Mouse (Mus musculus): Measurements from ENCODE around the gene Syt11. TPM values are rescaled to one million over a fixed set of nuclear protein-coding genes. Genes with fewer than 3 reads are reported as not detected.
"Not testable (repeated sequence)": the region's sequence is repeated elsewhere in the genome, so short reads cannot be mapped to it uniquely, and the experiment has no call there.

Syt11 gene
- polyA plus RNA-seq, 1 experiment from 2014 or later = 207 TPM

DNA sequence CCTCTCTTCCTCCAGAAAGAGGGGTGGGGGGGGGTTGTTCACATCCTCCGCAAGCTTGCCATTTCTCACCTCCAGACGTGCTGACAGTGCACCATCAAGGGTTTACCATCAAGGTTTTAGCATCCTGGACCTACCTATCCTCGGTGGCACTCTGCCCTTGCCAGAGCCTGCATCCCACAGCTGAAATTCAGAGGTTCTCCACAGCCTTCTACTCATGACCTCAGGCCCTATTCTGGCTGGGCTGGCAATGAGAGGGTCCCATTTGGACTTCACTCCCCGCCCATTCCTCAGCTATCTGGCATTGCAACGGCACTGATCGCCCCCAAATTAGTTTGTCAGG, 3.1 kb downstream of the Syt11 start:
- peak overlapping the region; percentile 48 for H3K4me3 ChIP-seq (replicated peaks; ENCODE audit: low read length)
- WGBS = 0% methylated on average over 2 of the region's 6 CpGs
- not testable (repeated sequence) for H3K4me1 ChIP-seq (replicated peaks; ENCODE audit: control insufficient read depth, insufficient read depth, low read length); H3K36me3 ChIP-seq (replicated peaks; ENCODE audit: control insufficient read depth, insufficient read depth); ATAC-seq (ENCODE audit: low FRiP score); DNase-seq (ENCODE audit: low spot score); H3K9me3 ChIP-seq (ENCODE audit: control insufficient read depth, low read length); H3K27me3 ChIP-seq (ENCODE audit: control insufficient read depth, insufficient read depth, low read length)
- peak overlapping the region; percentile 92 for H3K27ac ChIP-seq
- H3K4me2 ChIP-seq (replicated peaks) = peak overlapping the region; percentile 50
- H3K9ac ChIP-seq = peak overlapping the region; percentile 79

DNA sequence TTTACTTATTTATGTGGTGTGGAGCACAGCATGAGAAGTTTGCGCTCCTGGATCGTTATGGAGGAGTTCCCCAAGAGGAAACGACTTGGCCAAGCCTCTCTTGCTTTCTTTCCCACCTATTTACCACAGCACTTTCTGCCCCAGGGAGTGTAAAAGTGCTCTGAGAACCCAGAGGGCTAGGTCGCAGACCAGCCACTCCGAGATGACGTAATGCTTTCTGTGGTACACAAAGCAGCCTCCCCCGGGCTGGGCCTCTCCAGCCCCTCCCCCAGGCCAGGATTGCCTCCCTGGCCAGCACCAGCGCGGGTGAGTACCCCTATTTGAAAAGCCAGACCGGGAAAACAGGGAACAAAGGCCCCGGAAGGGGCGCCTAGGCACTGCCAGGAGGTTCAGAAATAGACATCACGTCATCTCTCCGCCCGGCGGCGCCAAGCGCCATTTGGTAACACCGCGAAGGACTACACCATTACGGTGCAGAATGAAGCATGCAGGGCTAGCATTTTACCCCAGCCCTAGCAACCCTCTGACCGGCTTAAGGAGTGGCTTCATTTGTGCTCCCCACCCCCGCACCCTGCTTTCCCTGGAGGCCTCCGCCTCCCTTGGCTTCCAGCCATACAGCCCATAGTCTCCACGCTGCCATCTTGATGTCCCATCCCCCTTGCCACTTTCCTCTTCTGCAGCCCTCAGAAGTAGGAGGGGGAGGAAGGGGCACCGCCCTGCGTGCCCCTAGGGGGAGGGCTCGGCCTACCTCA, 3.6 kb downstream of the Syt11 start:
- H3K27ac ChIP-seq = peak overlapping the region; percentile 92
- not testable (repeated sequence) for H3K36me3 ChIP-seq (replicated peaks; ENCODE audit: control insufficient read depth, insufficient read depth); H3K4me1 ChIP-seq (replicated peaks; ENCODE audit: control insufficient read depth, insufficient read depth, low read length); H3K27me3 ChIP-seq (ENCODE audit: control insufficient read depth, insufficient read depth, low read length); H3K9me3 ChIP-seq (ENCODE audit: control insufficient read depth, low read length)
- ATAC-seq (ENCODE audit: low FRiP score) = peak; percentile 80
- peak overlapping the region; percentile 48 for H3K4me3 ChIP-seq (replicated peaks; ENCODE audit: low read length)
- H3K4me2 ChIP-seq (replicated peaks) = peak overlapping the region; percentile 50
- peak overlapping the region; percentile 79 for H3K9ac ChIP-seq
- WGBS = 2% methylated on average over 21 of the region's 28 CpGs
- DNase-seq (ENCODE audit: low spot score) = peak; percentile 65

DNA sequence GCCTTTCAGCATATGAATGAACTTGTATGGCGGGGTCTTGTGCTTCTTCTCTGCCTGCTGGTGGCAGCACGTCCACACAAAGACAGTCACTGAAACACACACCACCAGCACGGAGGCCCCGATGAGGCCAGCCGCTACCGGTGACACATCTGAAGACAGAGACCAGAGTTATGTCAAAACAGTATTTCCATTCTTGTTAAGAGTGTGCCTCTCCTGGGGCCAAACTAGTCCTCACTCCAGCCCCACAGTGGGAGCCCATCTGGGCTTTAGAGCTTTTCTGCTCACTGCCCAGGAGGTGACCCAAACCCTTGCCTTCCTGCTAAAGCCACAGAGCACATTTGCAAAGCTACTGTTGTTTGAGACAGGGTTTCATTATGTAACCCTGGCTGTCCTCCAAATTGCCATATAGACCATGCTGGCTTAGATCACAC, 12.5 kb downstream of the Syt11 start:
- Histone ChIP-seq H3K4me2 (replicated peaks) (no peak overlapping the region), H3K27me3 (ENCODE audit: control insufficient read depth, insufficient read depth, low read length) (no peaks in the 10 kb centered on the region), H3K9me3 (ENCODE audit: control insufficient read depth, low read length) (no peaks in the 10 kb centered on the region), H3K4me1 (replicated peaks; ENCODE audit: control insufficient read depth, insufficient read depth, low read length) (peaks cover 14% of the 10 kb centered on the region), H3K27ac (no peak overlapping the region), H3K36me3 (replicated peaks; ENCODE audit: control insufficient read depth, insufficient read depth) (peaks cover 71% of the 10 kb centered on the region), H3K9ac (no peak overlapping the region), H3K4me3 (replicated peaks; ENCODE audit: low read length) (no peak overlapping the region)
- DNase-seq (ENCODE audit: low spot score) (no peak), ATAC-seq (ENCODE audit: low FRiP score) (no peak)
- 36% methylated on average over 6 of the region's 6 CpGs for WGBS

DNA sequence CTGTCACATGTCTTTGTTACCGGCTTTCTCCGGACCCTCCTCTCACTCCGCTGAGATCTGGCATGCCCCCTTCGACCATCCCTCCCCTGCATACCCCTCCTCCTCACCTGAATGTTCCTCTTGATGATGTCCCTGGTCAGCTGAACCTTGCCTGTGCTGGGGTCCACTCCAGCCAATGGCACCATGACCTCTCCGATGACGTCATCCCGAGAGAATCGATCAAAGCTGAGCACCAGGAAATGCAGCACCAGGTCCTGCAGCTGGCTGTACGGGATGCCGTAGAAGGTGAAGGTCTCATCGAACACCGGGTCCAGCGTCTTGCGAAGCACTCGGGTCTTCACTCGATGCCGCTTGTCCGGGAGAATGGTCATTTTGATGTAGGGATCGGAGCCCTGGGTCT, 13.3 kb downstream of the Syt11 start:
- no peak overlapping the region for H3K4me2 ChIP-seq (replicated peaks)
- peaks cover 20% of the 10 kb centered on the region for H3K4me1 ChIP-seq (replicated peaks; ENCODE audit: control insufficient read depth, insufficient read depth, low read length)
- no peaks in the 10 kb centered on the region for H3K9me3 ChIP-seq (ENCODE audit: control insufficient read depth, low read length)
- no peak for ATAC-seq (ENCODE audit: low FRiP score)
- no peak overlapping the region for H3K4me3 ChIP-seq (replicated peaks; ENCODE audit: low read length)
- DNase-seq (ENCODE audit: low spot score) = no peak
- no peaks in the 10 kb centered on the region for H3K27me3 ChIP-seq (ENCODE audit: control insufficient read depth, insufficient read depth, low read length)
- WGBS = 94% methylated on average over 19 of the region's 19 CpGs
- H3K9ac ChIP-seq = no peak overlapping the region
- peaks cover 79% of the 10 kb centered on the region for H3K36me3 ChIP-seq (replicated peaks; ENCODE audit: control insufficient read depth, insufficient read depth)
- no peak overlapping the region for H3K27ac ChIP-seq

DNA sequence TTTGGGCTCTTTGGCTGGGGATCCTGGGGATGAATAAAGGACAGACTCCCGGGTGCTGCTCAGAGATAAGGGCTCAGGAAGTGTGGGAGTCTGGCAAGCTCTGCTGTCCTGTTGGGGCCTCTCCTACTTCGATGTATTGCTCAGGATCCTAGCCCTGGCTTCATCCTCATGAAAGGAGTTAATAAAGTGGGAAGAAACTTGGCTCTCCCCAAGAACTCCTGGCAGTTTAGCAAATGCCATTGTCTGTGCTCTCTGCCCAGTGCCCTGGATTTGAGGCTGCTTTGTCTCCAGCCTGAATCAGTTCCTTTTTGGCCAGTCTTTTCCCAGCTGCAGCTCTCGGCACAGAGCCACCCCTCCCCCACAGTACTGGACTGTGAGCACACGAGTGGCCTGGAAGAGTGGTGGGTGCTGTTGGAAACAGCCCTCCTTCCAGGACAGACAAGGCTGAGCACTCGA, 16.9 kb downstream of the Syt11 start:
- peak; percentile 78 for DNase-seq (ENCODE audit: low spot score)
- Histone ChIP-seq H3K36me3 (replicated peaks; ENCODE audit: control insufficient read depth, insufficient read depth) (peaks cover 92% of the 10 kb centered on the region), H3K27ac (peak overlapping the region; percentile 83), H3K4me2 (replicated peaks) (peak overlapping the region; percentile 17), H3K27me3 (ENCODE audit: control insufficient read depth, insufficient read depth, low read length) (no peaks in the 10 kb centered on the region), H3K4me3 (replicated peaks; ENCODE audit: low read length) (no peak overlapping the region), H3K9me3 (ENCODE audit: control insufficient read depth, low read length) (no peaks in the 10 kb centered on the region), H3K4me1 (replicated peaks; ENCODE audit: control insufficient read depth, insufficient read depth, low read length) (peaks cover 32% of the 10 kb centered on the region), H3K9ac (0 out of 2 replicates have a peak overlapping the region, but pooled peaks have one; percentile 21)
- 5% methylated on average over 5 of the region's 5 CpGs for WGBS
- peak; percentile 84 for ATAC-seq (ENCODE audit: low FRiP score)

DNA sequence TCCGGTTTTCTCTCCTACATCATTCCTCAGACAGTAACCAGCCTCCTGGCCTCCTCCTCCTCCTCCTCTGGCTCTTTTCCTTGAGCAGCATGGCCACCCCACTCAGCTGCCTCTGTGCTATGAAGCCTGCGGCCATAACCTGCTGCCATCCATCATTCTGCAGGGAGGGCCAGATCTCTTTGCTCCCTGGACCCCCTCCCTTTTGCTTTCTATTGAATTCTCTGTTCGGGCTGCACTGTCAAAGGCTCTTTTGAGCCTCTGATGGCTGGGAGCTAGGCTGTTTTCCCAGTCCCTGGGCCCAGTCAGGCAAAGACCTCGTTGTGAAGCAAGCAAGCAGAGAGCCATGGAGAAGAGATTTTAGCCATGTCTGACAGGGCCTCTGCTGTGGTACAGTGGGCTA, 18.7 kb downstream of the Syt11 start:
- 26% methylated on average over 4 of the region's 4 CpGs for WGBS
- peaks cover 32% of the 10 kb centered on the region for H3K4me1 ChIP-seq (replicated peaks; ENCODE audit: control insufficient read depth, insufficient read depth, low read length)
- H3K27me3 ChIP-seq (ENCODE audit: control insufficient read depth, insufficient read depth, low read length) = no peaks in the 10 kb centered on the region
- peak overlapping the region; percentile 34 for H3K9ac ChIP-seq
- H3K36me3 ChIP-seq (replicated peaks; ENCODE audit: control insufficient read depth, insufficient read depth) = peaks cover 95% of the 10 kb centered on the region
- H3K27ac ChIP-seq = peak overlapping the region; percentile 83
- DNase-seq (ENCODE audit: low spot score) (no peak), ATAC-seq (ENCODE audit: low FRiP score) (peak; percentile 46)
- 0 out of 2 replicates have a peak overlapping the region, but pooled peaks have one; percentile 6 for H3K4me2 ChIP-seq (replicated peaks)
- no peaks in the 10 kb centered on the region for H3K9me3 ChIP-seq (ENCODE audit: control insufficient read depth, low read length)
- no peak overlapping the region for H3K4me3 ChIP-seq (replicated peaks; ENCODE audit: low read length)

DNA sequence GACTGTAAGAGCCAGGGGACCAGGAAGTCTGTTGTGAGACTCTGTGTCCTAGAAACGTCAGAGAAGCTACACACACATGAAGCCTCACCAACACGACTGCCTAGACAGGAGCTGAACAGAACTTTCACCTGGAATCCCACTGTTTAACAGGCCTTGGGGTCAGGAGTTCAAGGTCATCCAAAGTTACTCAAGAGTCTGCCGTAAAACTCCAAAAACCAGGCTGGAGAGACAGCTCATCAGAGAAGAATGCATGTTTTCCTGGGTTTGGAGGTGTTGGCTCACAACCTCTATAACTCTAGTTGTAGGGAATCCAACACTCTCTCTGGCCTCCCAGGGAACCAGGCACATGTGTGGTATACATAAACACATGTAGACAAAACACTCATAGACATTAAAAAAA, 19.4 kb downstream of the Syt11 start:
- Histone ChIP-seq H3K9ac (no peak overlapping the region), H3K27me3 (ENCODE audit: control insufficient read depth, insufficient read depth, low read length) (no peaks in the 10 kb centered on the region), H3K27ac (peak overlapping the region; percentile 83), H3K36me3 (replicated peaks; ENCODE audit: control insufficient read depth, insufficient read depth) (peaks cover 94% of the 10 kb centered on the region), H3K4me2 (replicated peaks) (peak overlapping the region; percentile 6; the same call in 1 of the 2 replicates), H3K4me3 (replicated peaks; ENCODE audit: low read length) (no peak overlapping the region), H3K4me1 (replicated peaks; ENCODE audit: control insufficient read depth, insufficient read depth, low read length) (peaks cover 32% of the 10 kb centered on the region), H3K9me3 (ENCODE audit: control insufficient read depth, low read length) (no peaks in the 10 kb centered on the region)
- ATAC-seq (ENCODE audit: low FRiP score) (no peak), DNase-seq (ENCODE audit: low spot score) (no peak)
- 79% methylated on average over 3 of the region's 3 CpGs for WGBS

DNA sequence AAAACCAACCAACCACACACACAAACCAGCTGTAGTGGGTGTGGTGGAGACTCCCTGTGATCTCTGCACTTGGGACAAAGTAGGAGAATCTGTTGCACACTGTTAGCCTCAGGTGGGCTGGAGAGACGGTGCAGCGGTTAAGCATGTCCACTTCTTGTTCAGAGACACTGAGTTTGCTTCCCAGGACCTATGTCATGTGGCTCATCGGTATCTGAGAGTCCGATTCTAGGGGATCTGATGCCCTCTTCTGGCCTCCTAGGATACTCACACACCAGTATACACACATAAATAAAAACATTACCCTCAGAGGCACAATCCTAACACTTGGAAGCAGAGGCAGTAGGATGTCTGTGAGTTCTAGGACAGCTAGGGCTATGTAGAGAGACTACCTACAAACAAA, 20.7 kb downstream of the Syt11 start:
- no peak for DNase-seq (ENCODE audit: low spot score)
- Histone ChIP-seq H3K27ac (no peak overlapping the region), H3K4me1 (replicated peaks; ENCODE audit: control insufficient read depth, insufficient read depth, low read length) (peaks cover 28% of the 10 kb centered on the region)

DNA sequence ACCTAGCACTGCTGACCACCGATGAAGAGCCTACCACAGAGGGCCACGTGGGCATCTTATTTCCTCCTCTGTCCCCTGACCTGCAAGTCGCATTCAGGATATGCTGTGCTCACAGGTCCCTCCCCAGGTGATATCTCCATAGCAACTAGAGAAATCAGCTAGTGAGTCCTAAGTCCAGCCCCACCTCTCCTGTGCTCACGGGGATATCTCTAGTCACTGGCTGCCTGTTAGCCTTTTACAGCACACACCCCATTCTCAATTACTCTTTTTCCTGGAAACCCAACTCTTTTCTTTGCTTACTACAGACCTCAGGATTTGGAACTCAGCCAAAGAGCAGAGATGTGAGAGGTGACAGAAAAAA, 28.1 kb downstream of the Syt11 start:
- no peak overlapping the region for H3K27ac ChIP-seq
- ATAC-seq (ENCODE audit: low FRiP score) (no peak), DNase-seq (ENCODE audit: low spot score) (no peak)
- WGBS = 97% methylated on average over 4 of the region's 4 CpGs
- no peaks in the 10 kb centered on the region for H3K4me1 ChIP-seq (replicated peaks; ENCODE audit: control insufficient read depth, insufficient read depth, low read length)
- no peak overlapping the region for H3K4me3 ChIP-seq (replicated peaks; ENCODE audit: low read length)
- H3K27me3 ChIP-seq (ENCODE audit: control insufficient read depth, insufficient read depth, low read length) = no peaks in the 10 kb centered on the region
- no peak overlapping the region for H3K9ac ChIP-seq
- H3K9me3 ChIP-seq (ENCODE audit: control insufficient read depth, low read length) = peaks cover 14% of the 10 kb centered on the region; the same call in 1 of the 2 replicates
- H3K36me3 ChIP-seq (replicated peaks; ENCODE audit: control insufficient read depth, insufficient read depth) = peaks cover 91% of the 10 kb centered on the region
- no peak overlapping the region for H3K4me2 ChIP-seq (replicated peaks)

More for the DNA sequence above, 20.7 kb downstream of the Syt11 start:
- Histone ChIP-seq H3K9ac (no peak overlapping the region), H3K4me2 (replicated peaks) (no peak overlapping the region), H3K27me3 (ENCODE audit: control insufficient read depth, insufficient read depth, low read length) (no peaks in the 10 kb centered on the region), H3K36me3 (replicated peaks; ENCODE audit: control insufficient read depth, insufficient read depth) (peaks cover 89% of the 10 kb centered on the region), H3K9me3 (ENCODE audit: control insufficient read depth, low read length) (no peaks in the 10 kb centered on the region), H3K4me3 (replicated peaks; ENCODE audit: low read length) (no peak overlapping the region)
- WGBS = 82% methylated on average over 4 of the region's 4 CpGs
- no peak for ATAC-seq (ENCODE audit: low FRiP score)

Measured in hindbrain, embryonic 14.5 days (tissue).